Mouse (Mus musculus): ENCODE data around the gene Gm6904. TPM values are rescaled to one million over a fixed set of nuclear protein-coding genes. Genes with fewer than 3 reads are reported as not detected.
"Not testable (repeated sequence)": the region's sequence is repeated elsewhere in the genome, so short reads cannot be mapped to it uniquely, and the experiment has no call there.

The Gm6904 gene
- total RNA-seq (2021): not detected
- long read RNA-seq, experiment 1: 0 reads
- long read RNA-seq, experiment 2: 0 reads

DNA sequence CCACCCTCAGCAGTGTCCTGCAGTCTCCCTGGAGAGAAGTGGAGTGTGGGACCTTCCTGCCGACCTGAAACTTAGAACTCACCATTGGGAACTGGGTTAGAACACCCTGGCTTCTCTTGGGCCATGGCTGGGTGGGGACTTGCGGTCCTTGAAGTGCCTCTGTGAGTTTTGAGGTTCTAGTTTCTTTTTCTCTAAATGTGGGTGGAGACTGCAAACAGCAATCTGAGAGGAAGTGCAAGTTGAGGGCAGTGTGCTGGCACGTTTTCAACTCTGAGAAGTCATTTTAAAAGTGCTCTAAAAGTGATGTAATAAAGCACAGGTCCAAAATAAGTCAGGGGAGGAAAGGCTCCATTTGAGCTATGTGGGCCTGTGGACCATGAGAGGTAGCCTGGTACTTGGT, at the start of gene Gm6904:
Gene Gm6904 (minus strand): TSS at position 161 of the 400 bp plus-strand sequence.
- DNase-seq (ENCODE audit: low spot score in 2 of 2): no peak

DNA sequence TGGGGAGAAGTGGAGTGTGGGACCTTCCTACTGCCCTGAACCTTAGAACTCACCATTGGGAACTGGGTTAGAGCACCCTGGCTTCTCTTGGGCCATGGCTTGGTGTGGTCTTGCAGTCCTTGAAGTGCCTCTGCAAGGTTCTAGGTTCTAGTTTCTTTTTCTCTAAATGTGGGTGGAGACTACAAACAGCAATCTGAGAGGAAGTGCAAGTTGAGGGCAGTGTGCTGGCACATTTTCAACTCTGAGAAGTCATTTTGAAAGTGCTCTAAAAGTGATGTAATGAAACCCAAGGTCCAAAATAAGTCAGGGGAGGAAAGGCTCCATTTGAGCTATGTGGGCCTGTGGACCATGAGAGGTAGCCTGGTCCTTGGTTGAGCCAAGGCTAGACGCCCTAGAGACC, 37.4 kb upstream of the Gm6904 start, which contains the start of gene Phf11a:
Gene Phf11a (minus strand): TSS at position 132 of the 400 bp plus-strand sequence.
- not testable (repeated sequence) for DNase-seq (ENCODE audit: low spot score in 2 of 2)

DNA sequence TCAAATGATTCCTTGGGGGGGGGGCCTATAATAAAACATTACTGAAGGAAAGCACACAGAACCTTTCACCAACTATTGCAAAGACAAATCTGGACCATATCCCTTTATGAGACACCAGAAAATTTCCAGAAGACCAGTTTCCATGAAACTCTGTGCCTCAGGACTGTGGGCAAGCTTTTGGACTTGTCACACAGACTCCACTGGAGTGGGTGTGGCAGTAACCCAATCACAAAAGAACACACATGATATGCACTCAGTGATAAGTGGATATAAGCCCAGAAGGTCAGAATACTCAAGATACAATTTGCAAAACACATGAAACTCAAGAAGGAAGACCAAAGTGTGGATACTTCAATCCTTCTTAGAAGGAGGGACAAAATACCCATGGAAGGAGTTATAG, 31.8 kb upstream of the Gm6904 start:
- not testable (repeated sequence) for DNase-seq (ENCODE audit: low spot score in 2 of 2)

DNA sequence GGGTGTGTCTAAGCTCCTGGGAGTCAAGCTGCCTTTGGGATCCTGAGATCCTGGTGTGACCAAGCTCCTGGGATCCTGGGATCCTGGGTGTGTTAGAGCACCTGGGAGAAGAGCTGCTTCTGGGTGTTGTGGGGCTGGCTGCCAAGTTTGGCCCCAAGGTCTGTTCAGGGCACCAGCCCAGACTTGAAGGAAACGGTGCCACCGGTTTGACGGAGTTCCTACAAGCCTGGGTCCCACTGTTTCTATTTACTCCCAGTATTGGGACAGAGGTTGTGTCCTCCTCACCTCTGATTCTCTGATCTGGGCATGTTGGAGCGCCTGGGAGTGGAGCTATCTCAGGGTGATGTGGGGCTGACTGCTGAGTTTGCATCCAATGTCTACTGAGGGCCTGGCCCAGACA, 14.9 kb upstream of the Gm6904 start:
- DNase-seq (ENCODE audit: low spot score in 2 of 2): not testable (repeated sequence)

DNA sequence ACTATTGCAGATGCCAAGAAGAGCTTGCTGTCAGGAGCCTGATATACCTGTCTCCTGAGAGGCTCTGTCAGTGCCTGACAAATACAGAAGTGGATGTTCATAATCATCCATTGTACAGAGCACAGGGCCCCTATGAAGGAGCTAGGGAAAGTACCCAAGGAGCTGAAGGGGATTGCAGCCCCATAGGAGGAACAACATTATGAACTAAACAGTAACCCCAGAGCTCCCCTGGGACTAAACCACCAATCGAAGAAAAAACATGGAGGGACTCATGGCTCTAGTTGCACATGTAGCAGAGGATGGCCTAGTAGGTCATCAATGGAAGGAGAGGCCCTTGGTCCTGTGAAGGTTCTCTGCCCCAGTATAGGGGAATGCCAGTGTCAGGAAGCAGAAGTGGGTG, 4.2 kb downstream of the Gm6904 start:
- DNase-seq (ENCODE audit: low spot score in 2 of 2): not testable (repeated sequence)

DNA sequence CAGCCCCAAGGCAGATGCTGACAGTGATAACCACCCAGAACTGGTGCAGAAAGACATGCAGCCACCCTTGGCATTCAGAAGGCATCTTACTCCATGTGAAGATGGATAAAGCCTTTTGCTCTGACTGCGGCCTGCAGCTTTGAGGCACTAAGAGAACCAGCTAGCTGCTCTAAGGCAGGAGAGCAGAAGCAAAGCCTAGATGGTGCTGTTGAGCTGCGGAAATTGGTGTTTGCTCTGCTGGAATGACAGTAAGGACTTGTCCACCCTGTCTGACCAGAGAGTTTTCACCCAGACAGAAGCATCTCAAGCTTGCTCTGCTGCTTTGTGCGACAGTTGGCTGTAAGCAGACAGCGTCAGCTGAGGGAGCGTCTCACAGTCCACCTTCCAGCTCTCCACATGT, 9.7 kb downstream of the Gm6904 start:
- not testable (repeated sequence) for DNase-seq (ENCODE audit: low spot score in 2 of 2)

DNA sequence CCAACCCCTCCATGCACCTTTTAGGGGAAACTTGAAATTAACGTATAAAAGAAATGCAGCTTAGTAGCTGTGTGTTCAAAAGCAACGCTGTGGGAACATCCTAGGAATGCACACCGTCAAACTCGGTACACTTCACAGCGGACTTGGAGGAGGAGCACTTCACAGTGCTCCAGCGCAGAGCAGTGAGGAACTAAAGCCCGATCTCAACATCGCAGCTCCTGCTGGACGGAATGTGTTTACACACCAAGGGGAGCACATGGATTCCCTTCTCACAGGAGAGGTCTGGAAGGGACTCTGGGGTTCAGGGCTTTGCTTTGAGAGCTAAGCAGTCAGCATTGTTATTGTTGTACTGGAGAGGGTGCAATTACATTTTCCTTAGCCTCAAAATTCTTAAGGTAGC, 26.4 kb downstream of the Gm6904 start:
- no peak for DNase-seq (ENCODE audit: low spot score in 2 of 2)

DNA sequence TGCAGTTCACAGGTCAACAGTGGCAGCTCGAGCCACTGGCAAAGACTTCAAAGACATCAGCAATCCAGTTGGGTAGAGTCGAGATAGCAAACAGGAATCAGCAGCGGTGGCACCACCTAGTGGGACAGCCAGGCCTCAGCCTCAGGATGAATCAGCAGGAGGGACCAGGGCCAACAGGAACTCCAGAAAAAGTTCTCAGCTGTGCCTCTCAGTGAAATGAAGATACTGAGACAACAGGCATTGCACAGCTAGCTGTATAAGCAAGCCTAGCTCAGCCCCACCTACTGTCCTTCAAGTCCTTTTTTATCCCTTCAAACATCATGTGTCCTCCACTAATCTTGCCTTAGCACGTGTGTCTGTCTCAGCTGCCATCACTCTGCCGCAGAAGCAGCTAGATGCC, 28.0 kb downstream of the Gm6904 start:
- no peak for DNase-seq (ENCODE audit: low spot score in 2 of 2)

DNA sequence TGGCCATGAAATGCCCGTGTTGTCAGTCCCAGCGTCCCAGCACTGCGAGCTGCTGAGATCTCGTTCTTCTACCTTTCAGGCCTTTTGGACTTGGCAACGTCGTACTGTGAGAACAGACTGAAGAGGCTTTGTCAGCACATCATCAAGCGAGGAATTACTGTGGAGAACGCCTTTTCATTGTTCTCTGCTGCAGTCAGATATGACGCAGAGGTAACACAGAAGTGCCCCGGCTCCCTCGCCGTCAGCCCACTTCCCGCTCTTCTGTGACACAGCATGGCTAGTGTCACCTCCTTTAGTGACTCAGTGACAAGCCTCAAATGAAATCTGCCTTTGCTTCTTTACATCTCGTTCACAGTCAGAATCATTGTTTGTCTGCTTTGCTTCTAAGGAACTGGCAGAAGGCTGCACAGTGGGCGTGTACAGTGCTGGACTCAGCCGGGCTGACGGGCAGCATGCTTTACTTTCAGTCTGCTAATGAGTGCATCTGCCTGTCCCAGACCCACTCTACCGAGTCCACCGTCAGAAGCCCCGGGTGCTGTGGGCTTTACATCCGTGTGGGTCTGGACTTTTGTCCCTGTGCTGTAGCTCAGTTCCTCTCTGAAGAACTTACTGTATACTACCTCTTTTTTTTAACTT, 29.6 kb downstream of the Gm6904 start:
- DNase-seq (ENCODE audit: low spot score in 2 of 2): no peak

DNA sequence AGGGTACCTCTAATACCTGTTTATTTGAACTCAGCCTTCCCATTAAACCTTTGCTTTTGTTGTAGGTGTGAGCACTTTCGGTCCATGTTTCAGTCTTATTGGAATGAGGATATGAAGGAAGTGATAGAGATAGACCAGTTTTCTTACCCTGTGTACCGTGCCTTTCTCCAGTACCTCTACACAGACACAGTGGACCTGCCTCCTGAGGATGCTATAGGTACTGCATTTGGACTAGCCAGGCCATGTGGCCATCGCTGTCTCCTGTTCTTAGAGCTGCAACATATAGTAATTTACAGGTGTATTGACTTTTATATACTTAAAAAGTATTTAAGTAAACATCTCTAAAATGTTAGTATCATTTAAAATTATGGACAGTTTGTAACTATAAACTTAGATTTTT, 30.2 kb downstream of the Gm6904 start:
- DNase-seq (ENCODE audit: low spot score in 2 of 2): no peak

DNA sequence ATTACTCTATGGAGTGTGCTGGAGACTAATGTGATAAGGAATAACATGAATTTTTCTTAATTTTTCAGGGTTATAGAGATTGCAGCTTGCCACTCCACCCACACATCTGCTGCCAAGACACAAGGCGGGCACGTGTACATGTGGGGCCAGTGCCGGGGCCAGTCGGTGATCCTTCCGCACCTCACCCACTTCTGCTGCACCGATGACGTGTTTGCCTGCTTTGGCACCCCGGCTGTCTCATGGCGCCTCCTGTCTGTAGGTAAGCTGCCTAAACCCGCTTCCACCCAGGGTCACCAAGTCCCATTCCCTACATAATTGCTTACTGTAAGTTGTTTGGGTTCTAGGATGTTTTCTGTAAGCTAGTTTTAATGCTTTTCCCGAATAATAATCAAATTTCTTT, 33.8 kb downstream of the Gm6904 start:
- DNase-seq (ENCODE audit: low spot score in 2 of 2): no peak

DNA sequence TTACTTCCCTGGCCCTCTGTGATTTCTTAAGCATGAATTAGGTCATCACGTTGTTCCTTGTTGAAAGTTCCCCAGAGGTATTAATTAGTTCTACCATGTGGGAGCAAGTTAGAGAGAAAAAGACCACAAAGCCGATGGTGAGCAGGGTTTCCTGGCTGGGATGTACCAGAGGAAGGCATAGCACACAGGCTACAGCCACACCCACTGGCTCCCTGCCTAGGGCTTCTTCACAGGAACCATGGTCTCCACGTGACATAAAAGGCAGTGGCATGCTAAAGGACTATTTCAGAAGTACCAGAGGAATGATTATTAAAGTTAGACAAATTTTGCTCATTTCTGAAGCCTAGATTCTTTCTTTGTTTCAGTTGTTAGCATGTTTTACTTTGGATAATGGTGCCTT, 40.8 kb downstream of the Gm6904 start:
- no peak for DNase-seq (ENCODE audit: low spot score in 2 of 2)

DNA sequence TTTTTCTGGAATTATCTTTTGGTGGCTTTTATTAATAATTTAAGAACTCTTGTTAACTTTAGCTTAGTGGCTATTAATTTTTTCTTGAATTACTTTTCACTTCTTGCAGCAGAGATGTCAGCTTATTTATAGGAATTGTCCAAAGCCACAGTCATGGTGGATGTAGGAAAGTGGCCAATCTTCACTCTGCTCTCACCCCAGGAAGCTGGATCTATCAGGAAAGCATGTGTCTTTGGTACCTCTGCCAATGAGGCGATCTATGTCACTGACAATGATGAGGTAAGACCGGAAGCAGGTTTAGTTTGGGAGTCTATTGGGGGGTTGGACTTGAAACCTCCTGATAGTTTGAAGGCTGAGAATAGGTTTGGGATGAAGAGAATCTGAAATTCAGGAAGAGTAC, 50.2 kb downstream of the Gm6904 start:
- DNase-seq (ENCODE audit: low spot score in 2 of 2): no peak

DNA sequence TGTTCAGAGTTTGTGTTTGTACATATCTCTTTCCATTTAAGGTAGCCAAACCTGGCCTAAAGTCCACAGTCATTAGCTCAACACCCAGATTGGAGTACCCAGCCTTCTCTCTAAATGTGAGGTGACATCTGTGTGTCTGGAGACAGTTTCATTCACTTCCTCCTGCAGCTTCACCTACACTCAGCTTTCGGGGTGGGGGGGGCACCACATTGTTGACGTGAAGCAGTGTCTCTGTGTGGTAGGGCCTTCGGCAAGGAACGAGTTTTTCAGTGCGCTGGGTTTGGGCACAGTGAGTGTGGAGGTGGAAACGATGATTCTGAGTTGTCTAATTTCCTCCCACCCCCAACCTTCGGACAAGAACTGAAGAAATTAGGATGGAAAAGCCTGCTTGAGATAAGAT, 51.0 kb downstream of the Gm6904 start:
- DNase-seq (ENCODE audit: low spot score in 2 of 2): no peak

DNA sequence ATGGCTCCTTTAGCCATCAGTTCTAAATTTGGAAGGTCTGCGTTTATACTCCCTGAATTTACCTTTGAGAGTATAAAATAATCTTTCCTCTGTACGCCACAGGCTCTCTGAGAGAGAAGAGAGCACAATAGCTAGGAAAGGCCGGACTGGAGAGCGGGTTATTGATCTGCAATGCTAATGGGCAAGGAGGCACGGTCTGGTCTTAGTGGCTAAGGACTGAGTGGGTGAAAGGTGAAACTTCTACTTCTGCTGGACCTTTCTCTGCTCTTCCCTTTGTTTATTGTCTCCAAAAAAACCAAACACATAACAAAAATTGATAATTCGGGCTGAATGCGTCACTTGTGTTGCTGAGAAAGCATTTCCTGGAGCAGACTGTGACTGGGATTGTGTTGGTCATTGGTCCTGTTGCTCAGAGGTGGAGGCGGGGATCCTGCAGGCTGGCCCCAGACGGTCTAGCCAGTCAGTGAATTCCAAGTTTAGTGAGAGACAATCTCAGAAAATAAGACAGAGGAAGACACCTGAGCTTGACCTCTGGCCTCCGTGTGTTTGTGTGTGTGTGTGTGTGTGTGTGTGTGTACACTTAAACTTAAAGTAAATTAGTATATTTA, 53.9 kb downstream of the Gm6904 start:
- DNase-seq (ENCODE audit: low spot score in 2 of 2): no peak

DNA sequence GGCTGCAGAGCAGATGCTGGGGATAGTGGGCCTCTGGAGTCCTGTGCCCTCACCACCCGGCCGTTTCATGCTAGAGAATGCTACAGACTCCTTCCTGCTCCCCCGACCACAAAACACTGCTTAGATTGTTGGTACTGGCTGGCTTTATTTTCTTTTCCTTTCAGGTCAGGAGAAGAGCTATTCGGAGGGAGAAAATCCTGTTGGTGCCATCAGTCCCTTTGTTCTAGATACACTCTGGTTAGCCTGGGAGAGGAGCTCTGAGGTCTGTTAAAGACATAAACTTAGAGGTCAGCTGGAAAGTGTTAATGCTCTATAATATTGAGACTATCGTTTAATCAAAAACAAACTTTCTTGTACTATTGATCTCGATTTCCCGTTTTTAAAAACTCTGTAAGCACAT, 54.6 kb downstream of the Gm6904 start:
- no peak for DNase-seq (ENCODE audit: low spot score in 2 of 2)

DNA sequence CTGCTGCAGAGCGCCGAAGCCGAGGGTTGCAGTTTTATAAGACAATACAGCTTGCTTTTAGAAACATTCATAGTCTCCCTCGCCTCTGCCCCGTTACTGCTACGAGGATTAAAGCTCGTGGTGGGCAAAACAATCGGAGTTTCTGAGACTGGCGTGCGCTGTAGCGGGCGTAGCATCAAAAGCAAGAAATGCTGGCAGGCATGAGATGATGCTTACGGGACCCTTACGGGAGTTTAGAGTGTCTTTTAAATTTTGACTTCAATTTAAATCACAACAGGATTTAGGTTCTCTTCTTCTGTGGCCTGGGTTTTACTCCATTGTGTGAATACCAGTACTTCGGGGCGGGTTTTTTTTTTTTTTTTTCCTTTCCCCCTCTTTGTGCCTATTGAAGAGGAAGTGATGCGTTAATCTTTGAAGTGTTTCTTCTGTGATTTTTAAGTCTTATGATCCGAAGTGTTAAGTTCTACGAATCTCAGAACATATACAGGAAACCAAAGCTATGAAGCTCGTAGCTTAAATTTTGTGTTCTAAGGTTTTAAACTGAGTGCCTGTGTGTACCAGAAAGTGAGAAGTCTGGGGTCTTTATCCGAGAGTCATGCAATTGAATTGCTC, 58.3 kb downstream of the Gm6904 start:
- no peak for DNase-seq (ENCODE audit: low spot score in 2 of 2)

DNA sequence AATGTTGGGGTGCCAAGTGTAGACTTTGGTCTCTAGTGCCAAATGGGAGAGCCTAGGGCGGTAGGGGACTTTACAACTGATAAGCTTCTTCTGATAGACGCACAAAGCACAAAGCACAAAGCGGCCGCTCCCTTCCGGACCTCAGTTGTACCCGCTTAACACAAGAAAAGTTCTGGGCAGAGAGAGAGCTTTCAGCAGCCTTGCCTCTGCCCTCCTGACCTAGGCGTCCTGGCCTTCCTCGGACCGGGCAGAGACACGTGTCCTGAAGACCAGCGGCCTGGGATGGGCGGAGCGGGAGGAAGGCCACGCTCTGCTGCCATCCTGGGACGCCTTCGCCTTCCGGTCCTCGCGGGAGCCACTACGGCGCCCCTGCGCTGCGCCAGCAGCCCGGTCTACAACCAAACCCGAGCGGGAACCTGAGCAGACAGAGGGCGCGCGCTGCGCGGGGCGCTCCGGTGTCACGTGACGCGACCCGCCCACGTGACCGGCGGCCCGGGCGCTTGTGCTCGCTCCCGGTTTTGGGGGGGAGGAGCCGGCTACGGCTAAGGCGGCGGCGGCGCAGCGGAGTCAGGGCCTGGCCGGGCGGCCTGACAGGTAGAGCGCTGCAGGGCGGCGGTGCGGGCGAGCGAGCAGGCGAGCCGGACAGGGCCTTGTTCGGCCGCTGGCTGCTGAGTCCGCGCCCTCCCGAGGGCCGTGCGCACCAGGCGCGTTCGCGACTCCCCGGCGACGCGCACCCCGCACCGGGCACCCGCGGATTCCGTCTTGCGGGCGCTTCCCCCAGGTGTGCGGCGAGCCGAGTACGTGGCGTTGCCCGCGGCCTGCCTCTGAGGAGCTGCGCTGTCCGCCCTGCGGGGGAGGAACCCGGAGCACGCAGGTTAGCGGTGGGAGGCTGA, 59.1 kb downstream of the Gm6904 start, which contains the start of gene Rcbtb1:
Gene Rcbtb1 (plus strand): TSS at position 499 of the 893 bp plus-strand sequence.
- peak; percentile 90 to 92 for DNase-seq (ENCODE audit: low spot score in 2 of 2)
